Mouse (Mus musculus) small intestine, adult 2 months (tissue): ENCODE data around the gene Lrch4. TPM values are rescaled to one million over a fixed set of nuclear protein-coding genes. Genes with fewer than 3 reads are reported as not detected.
A peak's percentile ranks its signal among the peaks of the same experiment; 100 is the strongest.

Experiments
- H3K27ac ChIP-seq: fragments of 200-500 bp; 2 replicates; pipeline ENCODE4 v1.5.1; 2012; ENCODE audit warnings: low read depth, low read length, control low read depth, inconsistent platforms; ENCODE audit not compliant: insufficient read depth
- H3K27me3 ChIP-seq: fragments of 200-500 bp; 2 replicates; pipeline ENCODE4 v1.6.1; 2012; ENCODE audit warnings: mild to moderate bottlenecking, moderate library complexity, low read length, inconsistent platforms; ENCODE audit not compliant: control insufficient read depth, insufficient read depth
- H3K36me3 ChIP-seq: fragments of 200-500 bp; 2 replicates; pipeline ENCODE4 v1.6.1; 2012; ENCODE audit warnings: mild to moderate bottlenecking, low read length, control low read depth, inconsistent platforms; ENCODE audit not compliant: control insufficient read depth, insufficient read depth
- H3K4me1 ChIP-seq: fragments of 200-500 bp; 2 replicates; pipeline ENCODE4 v1.6.1; 2012; ENCODE audit warnings: low read length, inconsistent platforms, mixed read lengths; ENCODE audit not compliant: control insufficient read depth, insufficient read depth, insufficient read length
- H3K4me3 ChIP-seq: fragments of 200-500 bp; 2 replicates; pipeline ENCODE4 v1.5.1; 2012; ENCODE audit warnings: low read depth, mild to moderate bottlenecking, control low read depth, inconsistent platforms, low read length, moderate library complexity
- CTCF ChIP-seq: fragments of 200-500 bp; IDR thresholded peaks from 2 replicates; pipeline ENCODE4 v1.5.1; 2012; ENCODE audit warnings: low read depth, mild to moderate bottlenecking, control low read depth, inconsistent platforms, low read length, moderate library complexity, mixed read lengths; ENCODE audit not compliant: insufficient replicate concordance, insufficient read length; ENCODE audit errors: extremely low read depth
- POLR2A ChIP-seq: fragments of 200-500 bp; IDR thresholded peaks from 2 replicates; pipeline ENCODE4 v1.6.1; 2012; ENCODE audit warnings: low read depth, mild to moderate bottlenecking, control low read depth, inconsistent platforms, low read length, moderate library complexity
- WGBS: fragments of 180-500 bp; shearing (Covaris S2); methylation state at CpG from one replicate; pipeline ENCODE4 v1.1.7; 2018; 5-methylcytosine and 5-hydroxymethylcytosine counted together
- polyA plus RNA-seq: library from polyadenylated mRNA; depleted of rRNA; stranded (reverse); fragments of >200 nt; gene quantifications from 2 replicates; pipeline ENCODE4 v1.2.3, GENCODE M21; 2012

Gene Lrch4
- polyA plus RNA-seq, 1 experiment = 54.1 TPM

GRCm38 (mm10) chr5:137607860-137608653 lies 20.9 kb upstream of the Lrch4 start:
- Histone ChIP-seq H3K4me3 (no peak overlapping the region), H3K4me1 (peaks cover 7% of the 10 kb centered on the region), H3K36me3 (peaks cover 8% of the 10 kb centered on the region; the same call in 1 of the 2 replicates), H3K27me3 (no peaks in the 10 kb centered on the region), H3K27ac (no peak overlapping the region)
- TF ChIP-seq POLR2A = no peak
- no peak for TF ChIP-seq CTCF
- WGBS = 68% methylated on average over 26 of the region's 26 CpGs

GRCm38 (mm10) chr5:137608654-137609190 lies 20.2 kb upstream of the Lrch4 start:
- peaks cover 14% of the 10 kb centered on the region for H3K4me1 ChIP-seq
- H3K27me3 ChIP-seq = no peaks in the 10 kb centered on the region
- H3K27ac ChIP-seq = no peak overlapping the region
- TF ChIP-seq CTCF = no peak
- TF ChIP-seq POLR2A = no peak
- H3K4me3 ChIP-seq = no peak overlapping the region
- WGBS = 62% methylated on average over 23 of the region's 23 CpGs
- H3K36me3 ChIP-seq = peaks cover 8% of the 10 kb centered on the region; the same call in 1 of the 2 replicates

GRCm38 (mm10) chr5:137609292-137609691 lies 19.6 kb upstream of the Lrch4 start:
- no peaks in the 10 kb centered on the region for H3K27me3 ChIP-seq
- peaks cover 16% of the 10 kb centered on the region for H3K4me1 ChIP-seq
- no peak overlapping the region for H3K27ac ChIP-seq
- WGBS = 69% methylated on average over 3 of the region's 3 CpGs
- no peak overlapping the region for H3K4me3 ChIP-seq
- H3K36me3 ChIP-seq = peaks cover 8% of the 10 kb centered on the region; the same call in 1 of the 2 replicates
- TF ChIP-seq CTCF (no peak), POLR2A (no peak)

- H3K4me3 ChIP-seq = peak overlapping the region; percentile 47
- TF ChIP-seq POLR2A (no peak), CTCF (no peak)
- 76% methylated on average over 4 of the region's 4 CpGs for WGBS
- peaks cover 8% of the 10 kb centered on the region; the same call in 1 of the 2 replicates for H3K36me3 ChIP-seq
- H3K27ac ChIP-seq = no peak overlapping the region; the same call in 1 of the 2 replicates
- no peaks in the 10 kb centered on the region for H3K27me3 ChIP-seq
- H3K4me1 ChIP-seq = peaks cover 16% of the 10 kb centered on the region
Observed at GRCm38 (mm10) chr5:137610056-137610455, 18.9 kb upstream of the Lrch4 start.

DNA sequence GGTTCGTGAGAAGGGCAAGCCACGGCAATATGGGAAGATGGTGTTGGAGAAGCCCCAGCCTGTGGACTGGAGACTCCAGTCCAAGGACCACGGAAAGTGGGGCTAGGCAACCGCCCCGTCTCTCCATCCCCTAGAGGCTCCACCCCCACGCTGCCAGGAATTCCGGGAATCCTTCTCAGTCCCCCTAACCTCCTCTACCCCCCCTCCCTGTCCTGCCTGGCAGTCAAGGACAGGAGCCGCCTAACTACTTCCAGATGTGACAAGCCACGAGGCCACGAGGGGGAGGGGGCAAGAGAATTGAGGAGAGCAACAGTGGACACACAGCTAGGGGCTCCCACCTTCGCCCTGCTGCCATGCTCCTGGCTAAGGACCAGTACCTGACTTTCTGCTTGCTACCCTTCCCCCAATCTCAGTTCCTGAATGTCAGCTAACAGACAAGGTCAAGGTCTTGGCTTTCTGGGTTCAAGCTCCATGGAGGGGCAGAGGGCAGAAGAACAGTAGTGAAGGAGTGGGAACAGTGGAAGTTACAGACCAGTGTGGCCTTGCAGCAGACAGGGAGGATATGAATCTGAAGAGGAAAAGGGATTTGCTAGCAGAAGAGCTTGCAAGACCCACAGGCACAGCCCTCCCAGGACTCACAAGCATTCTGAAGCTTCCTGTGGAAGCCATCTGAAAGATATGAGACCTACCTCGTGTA lies 18.2 kb upstream of the Lrch4 start:
- TF ChIP-seq POLR2A (no peak), CTCF (no peak)
- Histone ChIP-seq H3K4me3 (peak overlapping the region; percentile 47), H3K36me3 (peaks cover 6% of the 10 kb centered on the region; the same call in 1 of the 2 replicates), H3K27me3 (no peaks in the 10 kb centered on the region), H3K27ac (peak overlapping the region; percentile 27), H3K4me1 (peaks cover 16% of the 10 kb centered on the region)
- WGBS = 45% methylated on average over 12 of the region's 12 CpGs

GRCm38 (mm10) chr5:137611245-137611602 lies 17.7 kb upstream of the Lrch4 start:
- peak overlapping the region; percentile 47 for H3K4me3 ChIP-seq
- TF ChIP-seq CTCF = no peak
- WGBS = 50% methylated on average over 6 of the region's 6 CpGs
- peaks cover 16% of the 10 kb centered on the region for H3K4me1 ChIP-seq
- peak overlapping the region; percentile 27; the same call in 1 of the 2 replicates for H3K27ac ChIP-seq
- no peaks in the 10 kb centered on the region for H3K27me3 ChIP-seq
- H3K36me3 ChIP-seq = peaks cover 6% of the 10 kb centered on the region; the same call in 1 of the 2 replicates

- Histone ChIP-seq H3K4me1 (peaks cover 16% of the 10 kb centered on the region), H3K27ac (no peak overlapping the region), H3K4me3 (no peak overlapping the region), H3K27me3 (no peaks in the 10 kb centered on the region), H3K36me3 (no peaks in the 10 kb centered on the region)
- TF ChIP-seq CTCF (no peak), POLR2A (no peak)
- WGBS = 85% methylated on average over 5 of the region's 5 CpGs
Observed at GRCm38 (mm10) chr5:137613076-137613475, 15.8 kb upstream of the Lrch4 start.
